Mouse (Mus musculus) thymus, postnatal 14 days (tissue): Measurements from ENCODE around the gene 4930562C15Rik.
"Not testable (repeated sequence)": the region's sequence is repeated elsewhere in the genome, so short reads cannot be mapped to it uniquely, and the experiment has no call there.

ENCODE experiments used
- DNase-seq: peaks from one replicate; pipeline ENCODE4 v3.0.0; 2021

The 4930562C15Rik gene

DNA sequence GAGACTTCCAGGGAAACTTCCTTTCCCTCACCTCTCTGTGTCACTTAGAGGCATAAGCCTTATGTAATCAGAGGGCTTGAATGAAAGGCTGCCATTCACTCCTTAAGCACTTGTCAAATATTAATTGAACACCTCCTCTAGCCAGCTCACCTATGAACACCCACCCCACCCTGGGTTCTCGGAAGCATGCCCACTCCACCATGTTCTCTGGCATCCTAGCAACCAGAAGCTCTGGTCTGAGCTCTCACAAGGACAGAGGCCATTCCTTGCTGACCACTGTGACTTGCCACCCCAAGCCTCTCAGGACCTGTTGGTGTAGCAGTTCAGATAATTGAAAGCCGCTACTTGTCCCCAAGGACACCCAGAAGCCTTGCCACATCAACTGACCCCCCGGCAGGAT is at the start of gene 4930562C15Rik:
Gene 4930562C15Rik (plus strand): TSS at position 226 of the 400 bp plus-strand sequence.
- no peak for DNase-seq

DNA sequence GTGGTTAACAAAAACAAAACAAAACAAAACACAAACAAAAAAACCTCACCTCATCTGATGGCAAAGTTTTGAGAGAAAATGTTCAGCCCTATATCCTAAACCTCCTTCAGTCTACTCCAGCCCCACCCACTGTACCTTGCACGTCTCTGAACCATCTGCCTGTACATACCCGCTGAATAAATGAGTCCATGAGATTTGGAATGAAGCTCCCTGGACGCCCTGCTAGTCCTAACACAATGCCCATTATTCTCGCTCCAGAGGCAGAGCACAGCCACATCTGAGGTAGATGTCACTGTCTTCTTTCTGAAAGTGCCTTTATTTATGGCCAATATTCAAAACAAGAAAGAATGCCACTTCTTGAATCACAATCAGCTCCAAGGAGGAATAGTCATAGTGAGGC is 49.5 kb upstream of the 4930562C15Rik start:
- DNase-seq, result no peak

DNA sequence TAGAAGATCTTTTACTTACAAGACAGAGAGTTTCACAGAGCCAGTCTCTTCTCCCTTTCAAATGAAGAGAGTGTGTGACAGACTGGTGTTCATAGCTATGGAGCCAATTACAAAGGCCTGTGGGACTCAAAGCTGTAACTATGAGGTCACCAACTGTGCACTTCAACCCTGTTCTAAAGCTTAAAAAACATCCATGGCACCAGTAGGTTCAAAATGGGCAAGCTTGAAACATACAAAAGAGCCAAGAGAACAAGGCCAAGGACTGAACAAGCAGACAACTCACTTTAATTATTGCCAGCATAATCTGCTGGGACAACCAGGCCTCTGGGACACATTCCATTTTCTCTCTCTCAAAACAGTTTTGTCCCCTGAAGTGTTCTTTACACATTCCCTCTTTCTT is 47.0 kb upstream of the 4930562C15Rik start:
- DNase-seq, result no peak

DNA sequence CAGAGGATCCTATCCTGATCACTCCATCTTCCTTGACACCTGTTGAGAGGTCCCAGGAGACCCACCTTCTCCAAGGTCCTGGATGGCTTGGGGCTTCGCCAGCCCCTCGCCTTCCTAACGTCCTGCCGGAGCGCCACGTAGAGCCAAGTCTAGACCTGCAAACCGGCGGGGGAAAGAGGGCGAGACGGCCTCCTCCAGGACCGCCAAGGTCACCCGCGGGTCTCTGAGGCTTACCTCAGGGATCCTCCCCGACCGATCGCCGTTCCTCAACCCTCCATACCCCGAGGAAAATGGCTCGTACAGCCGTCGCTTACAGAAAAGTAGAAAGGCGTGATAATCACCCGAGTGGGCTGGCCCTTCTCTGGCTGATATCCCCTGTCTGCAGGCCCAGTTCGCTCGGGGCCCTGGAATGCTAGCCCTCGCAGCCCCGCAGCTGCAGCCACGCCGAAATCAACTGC is 45.9 kb upstream of the 4930562C15Rik start:
- peak; percentile 55 for DNase-seq

DNA sequence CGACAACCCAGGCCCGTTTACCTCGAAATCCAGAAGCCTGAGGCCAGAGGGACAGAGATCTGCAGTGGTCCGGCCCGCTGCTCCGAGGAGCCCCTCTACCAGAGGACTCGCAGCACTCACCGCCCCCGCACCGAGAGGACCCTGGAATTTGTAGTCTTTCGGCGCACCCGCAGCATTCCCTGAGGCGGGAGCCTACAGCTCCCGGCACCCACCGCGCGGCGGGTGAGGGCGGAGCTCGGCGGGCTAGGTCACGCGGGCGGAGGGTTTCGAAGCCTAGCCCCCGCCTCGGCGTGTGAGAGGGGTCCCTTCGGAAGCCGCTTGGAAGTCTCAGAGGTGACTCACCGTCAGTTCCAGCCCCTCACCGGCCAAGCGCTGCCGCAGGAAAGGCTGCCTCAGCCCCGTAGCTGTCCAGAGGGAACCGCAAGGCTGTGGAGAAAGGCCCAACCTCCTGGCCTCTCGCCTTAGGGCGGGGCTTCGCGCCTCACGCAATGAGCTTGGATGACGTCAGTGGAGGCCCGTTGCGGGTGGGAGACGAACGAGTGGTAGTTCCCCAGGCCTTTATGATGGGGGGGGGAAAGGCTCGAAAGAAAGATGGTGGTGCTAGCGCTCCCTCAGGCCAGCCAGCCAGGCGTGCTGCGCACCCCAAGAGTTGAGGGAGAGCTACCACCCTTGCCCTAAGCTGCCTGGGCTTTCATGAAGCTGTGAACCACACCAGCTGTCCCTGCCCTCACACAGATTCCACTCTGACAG is 45.2 kb upstream of the 4930562C15Rik start, which contains the start of gene Cdip1:
Gene Cdip1 (minus strand): TSS at position 483 of the 750 bp plus-strand sequence.
- peak; percentile 96 for DNase-seq

DNA sequence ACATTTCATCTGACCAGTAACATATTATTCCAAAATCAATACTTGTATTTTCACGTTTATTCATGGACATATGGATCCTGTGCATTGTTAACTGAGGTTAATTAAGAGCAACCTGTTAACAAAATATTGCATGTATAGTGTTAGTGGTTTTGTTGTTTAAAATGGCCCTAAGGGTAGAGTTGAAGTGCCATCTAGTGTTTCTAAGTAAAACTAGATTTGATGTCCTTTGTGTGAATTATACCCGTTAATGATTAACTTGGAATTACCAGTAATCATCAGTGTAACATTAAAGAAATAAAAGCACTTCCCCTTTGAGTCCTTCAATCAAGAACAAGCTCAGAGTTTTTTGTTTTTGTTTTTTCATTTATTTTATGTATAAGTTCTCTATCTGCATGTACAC is 43.9 kb upstream of the 4930562C15Rik start:
- DNase-seq, result no peak

DNA sequence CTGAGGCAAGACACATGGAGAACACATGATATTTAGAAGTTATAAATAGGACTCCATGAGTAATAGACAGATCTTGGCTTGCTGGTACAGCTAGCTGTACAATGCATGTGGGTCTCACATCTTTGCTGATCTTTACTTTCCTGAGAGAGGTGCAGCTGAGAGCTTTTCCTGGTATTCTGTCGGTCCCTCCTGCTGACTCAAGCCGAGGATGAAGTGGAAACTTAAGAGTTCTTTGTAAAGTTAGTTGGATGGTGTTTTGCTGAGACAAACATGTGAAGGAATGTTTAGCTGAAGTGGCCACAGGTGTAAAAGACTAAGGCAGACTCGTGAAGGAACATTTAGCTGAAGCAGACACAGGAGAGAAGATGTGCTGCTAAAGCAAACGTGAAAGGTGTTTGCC is 38.6 kb upstream of the 4930562C15Rik start:
- no peak for DNase-seq

DNA sequence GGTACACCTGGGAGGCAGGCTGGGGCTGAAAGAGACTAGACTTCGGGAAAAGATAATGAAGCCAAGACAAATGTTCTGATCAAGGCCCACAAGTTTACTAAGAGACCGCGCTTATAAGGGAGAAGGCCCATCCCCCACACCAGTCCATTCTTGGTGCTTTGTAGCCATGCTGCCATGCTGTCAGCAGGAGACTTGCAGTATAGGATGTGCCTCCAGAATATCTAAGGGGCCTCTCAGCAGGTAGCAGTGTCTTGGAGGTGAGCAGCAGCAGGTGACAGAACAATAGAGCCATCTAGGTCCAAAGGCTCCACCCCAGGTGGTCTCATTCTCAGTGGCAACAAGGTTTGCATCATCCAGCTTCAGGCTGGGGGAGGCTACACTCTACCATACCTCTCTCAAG is 16.9 kb upstream of the 4930562C15Rik start:
- DNase-seq, result no peak

DNA sequence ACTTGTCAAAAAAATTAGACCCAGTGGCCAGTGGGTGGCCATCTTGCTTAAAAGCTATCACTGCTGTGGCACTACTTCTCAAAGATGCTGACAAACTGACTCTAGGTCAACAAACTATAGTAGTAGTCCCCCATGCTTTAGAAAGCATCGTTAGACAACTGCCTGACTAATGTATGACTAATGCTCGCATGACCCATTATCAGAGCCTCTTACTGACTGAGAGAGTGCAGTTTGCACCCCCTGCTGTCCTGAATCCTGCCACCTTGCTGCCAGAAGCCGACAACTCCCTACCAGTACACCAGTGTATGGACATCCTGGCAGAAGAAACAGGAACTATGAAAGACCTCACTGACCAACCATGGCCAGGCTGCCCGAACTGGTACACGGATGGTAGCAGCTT is 10.8 kb upstream of the 4930562C15Rik start:
- DNase-seq, result not testable (repeated sequence)

DNA sequence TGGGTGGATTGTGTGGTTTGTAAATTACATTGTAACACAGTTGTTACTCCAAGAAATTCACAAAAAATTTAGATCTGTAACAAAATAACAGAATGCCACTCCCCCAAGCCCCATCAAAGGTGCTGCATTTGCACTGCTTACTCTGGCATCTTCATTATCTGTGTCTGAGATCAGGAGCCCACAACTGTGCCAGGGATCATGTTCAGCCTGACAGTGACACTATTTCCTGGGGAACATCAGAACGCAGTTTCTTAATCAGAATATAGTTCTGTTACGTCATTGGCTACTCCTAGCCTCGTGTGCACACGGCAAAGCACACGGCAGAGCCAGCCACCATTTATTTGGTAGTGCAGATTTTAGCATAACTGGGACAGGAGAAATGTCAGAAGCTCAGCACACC is 7.6 kb upstream of the 4930562C15Rik start:
- no peak for DNase-seq

DNA sequence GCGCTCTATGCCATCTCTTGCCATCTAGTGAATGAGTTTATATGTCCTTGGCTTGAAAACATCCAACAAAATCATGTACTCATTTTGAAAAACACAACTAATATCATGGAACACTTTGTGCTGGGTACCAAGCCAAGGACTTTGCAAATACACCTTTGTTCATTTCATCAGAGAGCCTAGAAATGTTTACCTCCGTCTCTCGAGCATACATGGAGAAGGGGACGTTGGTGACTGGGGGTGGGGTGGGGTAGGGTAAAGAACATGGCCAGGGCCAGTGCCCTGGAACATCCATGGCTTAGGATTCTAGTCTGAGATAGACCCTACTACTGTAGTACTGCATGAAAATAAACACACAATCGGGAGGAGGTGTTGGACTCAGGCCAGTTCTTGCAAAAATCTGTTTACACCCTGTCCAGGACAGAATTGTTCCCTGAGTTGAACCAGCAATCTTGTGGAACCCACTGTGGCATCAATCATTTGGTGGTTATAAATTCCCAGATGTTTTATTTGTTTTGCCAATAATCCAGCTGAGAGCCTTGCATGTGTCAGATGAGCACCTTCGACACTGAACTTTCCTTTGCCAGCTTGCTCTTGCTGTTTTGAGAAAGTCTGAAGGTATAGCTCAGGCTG is 5.8 kb upstream of the 4930562C15Rik start:
- no peak for DNase-seq

DNA sequence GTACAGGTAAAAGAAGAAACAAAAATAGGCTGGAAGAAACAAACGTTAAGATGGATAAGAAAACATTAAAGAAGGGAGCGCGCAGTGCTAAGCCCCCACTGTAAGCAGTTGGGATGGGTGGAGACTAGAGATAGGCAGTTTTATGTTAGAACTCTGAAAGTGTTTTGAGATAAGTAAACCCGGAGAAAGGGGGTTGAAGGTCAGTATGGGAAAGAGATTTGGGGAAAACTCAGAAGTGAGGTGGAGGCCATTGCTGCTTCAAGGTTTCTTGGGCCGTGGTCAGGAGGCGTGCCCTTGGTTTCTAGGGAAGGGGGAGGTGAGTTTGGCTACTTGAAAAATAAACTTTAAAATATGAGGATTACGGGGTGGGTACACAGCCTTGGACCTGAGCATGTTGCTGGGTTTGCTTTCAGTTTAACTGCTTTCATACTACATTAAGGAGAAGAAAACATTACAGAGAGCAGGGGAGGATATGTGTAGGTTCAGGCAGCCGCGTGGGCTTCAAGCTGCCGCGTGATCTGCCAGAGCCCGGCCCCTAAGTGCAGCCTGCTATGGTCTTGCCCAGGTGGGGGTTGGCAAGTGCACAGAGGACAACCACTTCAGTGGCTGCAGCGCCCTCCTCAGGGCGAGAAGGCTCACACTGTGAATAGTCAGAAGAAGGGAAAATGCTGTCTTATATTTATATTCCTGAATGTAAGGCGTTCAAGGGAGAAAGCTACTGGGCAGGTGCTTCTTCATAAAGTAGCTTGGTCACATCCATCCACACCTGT is 3.4 kb upstream of the 4930562C15Rik start:
- DNase-seq, result peak; percentile 14

DNA sequence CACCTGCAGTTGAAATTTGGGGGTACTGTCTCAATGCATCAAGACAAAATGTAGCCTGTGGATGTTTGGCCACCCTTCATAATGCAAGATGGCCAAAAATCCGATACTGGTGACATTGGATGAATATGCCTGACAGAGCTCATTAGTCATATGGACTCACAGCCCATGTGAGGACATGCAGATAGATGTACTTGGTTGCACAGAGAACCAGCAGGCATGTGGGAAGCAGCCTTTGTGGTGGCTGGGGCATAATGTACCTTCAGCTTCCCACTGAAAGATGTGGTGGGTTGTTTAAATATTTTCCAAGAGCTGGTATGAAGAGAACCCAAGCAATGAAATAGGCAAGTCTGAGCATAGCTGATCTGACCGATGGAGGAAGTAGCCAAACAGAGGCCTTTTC is 1.4 kb upstream of the 4930562C15Rik start:
- no peak for DNase-seq

DNA sequence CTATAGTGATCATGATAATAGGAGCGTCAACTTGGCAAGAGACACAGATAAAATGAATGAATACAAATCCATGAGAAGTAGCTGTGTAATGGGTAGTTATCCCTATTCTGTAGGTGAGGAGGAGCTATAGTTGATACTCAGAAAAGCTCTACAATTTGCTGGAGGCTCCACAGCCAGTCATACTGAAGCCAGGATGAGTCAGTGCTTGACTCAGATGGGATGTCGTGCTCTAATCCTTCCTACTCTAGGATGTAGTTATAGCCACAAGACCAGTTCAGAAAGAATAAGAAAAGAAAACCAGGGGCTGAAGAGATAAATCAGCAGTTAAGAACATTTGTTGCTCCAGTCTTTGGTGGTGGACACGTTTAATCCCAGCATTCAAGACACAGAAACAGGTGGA is 2.4 kb downstream of the 4930562C15Rik start:
- no peak for DNase-seq

DNA sequence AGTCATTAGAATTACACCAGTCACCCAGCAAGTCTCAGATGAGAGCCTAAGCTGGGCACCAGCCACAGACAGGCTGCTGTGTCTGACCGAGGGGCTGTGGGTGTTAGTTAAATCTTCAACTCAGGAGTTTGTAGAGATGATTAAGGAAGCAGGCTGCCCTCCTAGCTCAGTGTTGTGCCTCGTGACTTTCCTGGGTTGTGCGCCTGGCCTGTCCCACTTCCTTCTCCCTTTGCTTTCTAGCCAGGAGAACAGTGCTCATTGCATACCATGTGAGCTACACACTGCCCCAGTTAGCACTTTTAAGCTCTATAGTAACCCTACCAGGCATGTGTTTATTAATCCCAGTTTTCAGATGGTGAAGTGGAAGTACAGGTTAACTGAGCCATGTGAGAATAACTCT is 4.3 kb downstream of the 4930562C15Rik start:
- no peak for DNase-seq

DNA sequence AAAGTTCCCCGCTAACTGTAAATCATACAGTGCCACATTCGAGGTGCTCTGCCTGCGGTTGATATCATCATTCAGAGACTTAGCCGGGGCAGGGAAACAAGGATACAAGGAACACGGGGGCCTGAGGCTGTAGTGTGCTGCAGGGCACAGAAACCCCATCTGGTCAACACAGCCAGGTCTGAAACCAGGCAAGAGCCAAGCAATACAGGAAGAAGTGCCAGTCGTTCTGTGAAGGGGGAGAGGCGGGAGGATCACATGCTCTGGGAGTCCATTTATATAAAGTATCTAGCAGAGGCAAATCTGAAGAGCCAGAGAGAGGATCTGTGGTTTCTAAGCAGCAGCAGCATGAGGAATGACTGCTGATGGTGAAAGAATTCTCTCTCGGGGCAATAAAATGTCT is 5.0 kb downstream of the 4930562C15Rik start:
- no peak for DNase-seq

DNA sequence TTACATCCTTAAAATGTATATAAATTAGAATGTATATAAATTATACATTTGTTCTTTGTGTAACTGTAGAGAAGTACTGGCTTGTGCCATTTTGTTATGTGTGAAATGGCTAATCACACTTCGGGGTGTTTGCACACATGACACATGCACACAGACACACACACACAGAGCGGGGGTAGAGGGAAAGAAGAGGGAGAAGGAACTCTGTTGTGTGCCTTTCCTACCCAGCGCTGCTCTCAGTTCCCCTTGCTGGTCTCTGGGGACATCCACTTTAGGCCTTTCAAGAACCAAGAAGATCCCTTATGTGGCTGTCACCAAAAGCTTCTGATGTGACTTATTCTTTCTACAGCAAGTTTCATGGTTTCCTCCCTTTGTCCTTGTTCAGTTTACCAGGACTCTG is 11.8 kb downstream of the 4930562C15Rik start:
- DNase-seq, result no peak

DNA sequence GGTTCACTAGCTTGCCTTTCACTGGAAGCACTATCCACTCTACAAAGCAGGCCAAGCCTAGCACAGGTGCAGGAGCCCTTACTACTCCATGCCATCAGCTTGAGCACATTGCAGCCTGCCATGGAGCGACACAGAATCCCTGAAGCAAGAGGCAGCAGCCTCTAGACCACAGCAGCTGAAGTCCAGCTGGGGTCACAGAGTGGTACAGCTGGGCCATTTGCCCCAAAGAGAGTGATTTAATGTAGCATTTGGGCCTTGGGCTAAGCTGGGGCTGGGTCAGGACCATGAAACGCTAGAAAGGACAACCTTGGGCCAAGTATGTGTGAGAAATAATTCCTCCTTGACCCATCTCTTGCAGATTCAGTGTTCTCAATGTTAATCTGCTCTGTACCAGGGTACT is 12.9 kb downstream of the 4930562C15Rik start:
- DNase-seq, result no peak

DNA sequence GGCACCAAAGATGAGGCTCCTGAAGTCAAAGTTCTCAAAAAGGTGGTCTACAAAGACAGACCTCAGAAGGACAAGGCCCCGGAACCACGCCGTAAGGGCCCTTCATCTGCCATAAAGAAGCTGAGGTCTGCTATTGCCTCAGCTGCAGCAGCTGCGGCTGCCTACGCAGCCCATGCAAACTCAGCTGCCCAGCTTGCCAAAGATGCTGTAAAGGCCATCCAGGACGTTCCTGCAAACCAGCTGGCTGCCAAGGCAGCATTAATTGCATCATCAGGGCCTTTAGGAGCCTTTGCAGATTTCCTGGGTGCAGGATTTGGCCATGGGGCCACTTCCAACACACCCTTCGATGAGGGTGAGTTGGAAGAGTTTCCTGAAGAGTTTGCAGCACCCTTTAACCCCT is 15.1 kb downstream of the 4930562C15Rik start:
- no peak for DNase-seq

DNA sequence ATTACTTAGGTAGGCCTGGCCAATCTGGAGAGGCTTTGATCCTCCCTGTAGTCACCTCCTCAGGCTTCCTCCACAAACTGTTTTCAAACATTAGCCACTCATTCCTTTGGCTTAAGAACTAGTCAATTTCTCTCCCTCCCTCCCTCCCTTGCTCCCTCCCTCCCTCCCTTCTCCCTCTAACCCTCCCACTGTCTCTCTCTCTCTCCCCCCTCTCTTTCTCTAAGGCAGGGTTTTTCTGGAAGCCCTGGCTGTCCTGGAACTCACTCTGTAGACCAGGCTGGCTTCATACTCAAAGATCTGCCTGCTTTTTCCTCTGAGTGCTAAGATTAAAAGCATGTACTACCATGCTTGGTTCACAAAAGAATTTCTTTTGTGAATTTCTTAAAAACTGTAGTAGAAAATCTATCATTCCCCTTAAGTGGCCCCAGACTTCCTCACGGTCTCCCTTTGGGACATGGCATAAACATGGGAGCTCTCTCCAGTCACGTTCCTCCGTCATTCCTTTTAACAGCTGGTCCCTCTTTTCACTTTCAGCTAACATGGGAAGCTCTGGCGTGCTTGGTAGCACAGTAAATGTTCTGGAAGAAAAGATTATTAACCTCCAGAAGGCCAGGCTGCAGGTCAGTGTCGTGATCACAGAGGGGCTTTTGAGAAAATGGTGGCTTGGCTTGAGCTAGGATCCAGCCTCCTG is 15.9 kb downstream of the 4930562C15Rik start:
- no peak for DNase-seq

DNA sequence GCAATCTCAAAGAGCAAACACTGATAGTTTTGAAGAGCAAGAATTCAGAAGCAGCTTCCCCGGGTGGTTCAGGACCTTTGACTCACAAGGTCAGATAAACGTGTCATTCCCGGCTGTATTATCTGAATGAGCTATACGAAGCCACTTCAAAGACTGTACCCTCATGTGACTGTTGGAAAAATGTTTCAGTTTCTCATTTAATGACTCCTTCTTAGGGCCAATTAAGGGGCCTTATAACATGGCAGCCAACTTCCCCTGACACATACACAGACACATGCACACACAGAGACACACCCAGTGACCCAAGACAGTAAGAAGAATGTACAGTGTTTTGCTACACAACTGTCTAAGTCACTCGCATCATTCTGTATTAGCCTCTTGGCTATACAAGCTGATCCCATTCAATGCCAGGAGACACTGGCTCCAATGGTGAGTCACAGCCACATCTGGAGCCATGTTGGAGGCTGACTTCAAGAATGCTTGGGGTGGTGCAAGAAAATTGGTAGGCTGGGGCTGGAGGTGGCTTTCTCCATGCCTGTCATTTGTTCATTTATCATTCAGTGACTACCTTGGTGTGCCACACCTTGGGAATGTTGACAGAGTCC is 19.9 kb downstream of the 4930562C15Rik start:
- no peak for DNase-seq

DNA sequence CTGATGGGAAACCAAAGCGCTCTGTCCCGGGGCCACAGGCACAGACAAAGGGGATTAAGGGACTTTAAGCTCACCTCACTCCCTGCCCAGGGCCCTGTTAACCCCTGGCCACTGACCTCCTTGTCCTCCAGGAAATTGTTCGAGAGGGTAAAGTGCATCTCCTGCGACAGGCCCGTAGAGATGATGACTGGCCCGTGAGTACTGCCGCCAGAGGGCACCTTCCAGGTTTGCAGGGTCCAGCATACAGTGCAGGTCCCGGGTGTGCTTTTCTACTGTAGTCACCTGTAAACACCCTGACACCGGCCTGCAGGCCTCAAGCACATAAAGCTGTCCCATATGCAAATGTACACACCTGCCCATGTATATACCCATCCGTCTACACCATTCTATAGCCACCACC is 26.2 kb downstream of the 4930562C15Rik start:
- peak; percentile 44 for DNase-seq
